Mouse (Mus musculus) liver, embryonic 16.5 days (tissue): ENCODE data around the gene Ier5. TPM values are rescaled to one million over a fixed set of nuclear protein-coding genes. Genes with fewer than 3 reads are reported as not detected.

Experiments
- ATAC-seq: fragments of 200-750 bp; cut with Nextera tagmentation; 2 replicates; pipeline ENCODE4 v1.8.0; 2017; ENCODE audit warnings: low read depth, mild to moderate bottlenecking, moderate number of reproducible peaks, moderate library complexity
- H3K27ac ChIP-seq: fragments of 300-500 bp; sonication (generic); 2 replicates; pipeline ENCODE4 v1.5.1; 2014; ENCODE audit warnings: mild to moderate bottlenecking, low read length
- H3K27me3 ChIP-seq: fragments of 300-500 bp; sonication (generic); 2 replicates; pipeline ENCODE4 v1.6.1; 2014; ENCODE audit warnings: low read depth, low read length, mixed read lengths; ENCODE audit not compliant: control insufficient read depth, insufficient read depth
- H3K36me3 ChIP-seq: fragments of 300-500 bp; sonication (generic); 2 replicates; pipeline ENCODE4 v1.6.1; 2014; ENCODE audit warnings: mild to moderate bottlenecking; ENCODE audit not compliant: control insufficient read depth, insufficient read depth
- H3K4me1 ChIP-seq: fragments of 300-500 bp; sonication (generic); 2 replicates; pipeline ENCODE4 v1.6.1; 2014; ENCODE audit warnings: low read depth, low read length, mixed read lengths; ENCODE audit not compliant: control insufficient read depth
- H3K4me2 ChIP-seq: fragments of 300-500 bp; sonication (generic); 2 replicates; pipeline ENCODE4 v1.6.1; 2014; ENCODE audit warnings: low read depth, low read length, mixed read lengths
- H3K4me3 ChIP-seq: fragments of 300-500 bp; sonication (generic); 2 replicates; pipeline ENCODE4 v1.5.1; 2014; ENCODE audit warnings: low read depth, mild to moderate bottlenecking, low read length
- H3K9ac ChIP-seq: fragments of 300-500 bp; sonication (generic); 2 replicates; pipeline ENCODE4 v1.6.1; 2014; ENCODE audit warnings: low read depth, low read length
- H3K9me3 ChIP-seq: fragments of 300-500 bp; sonication (generic); replicated peaks from 2 replicates; pipeline ENCODE4 v1.6.1; 2016; ENCODE audit warnings: low read length; ENCODE audit not compliant: control insufficient read depth
- WGBS: fragments of 180-500 bp; shearing (Covaris S2); extraction: QIAGEN DNeasy Blood & Tissue Kit; methylation state at CpG from one replicate; pipeline ENCODE4 v1.1.7; 2014; ENCODE audit not compliant: insufficient replicate concordance; 5-methylcytosine and 5-hydroxymethylcytosine counted together
- polyA plus RNA-seq: library from polyadenylated mRNA; unstranded; fragments of >200 nt; fragmentation: Nextera tagmentation; extraction: Ambion mirVana; gene quantifications from 2 replicates; pipeline ENCODE4 v1.2.1, GENCODE M21; 2015

Ier5 gene
- polyA plus RNA-seq, 1 experiment from 2014 or later = 1.6 TPM

DNA sequence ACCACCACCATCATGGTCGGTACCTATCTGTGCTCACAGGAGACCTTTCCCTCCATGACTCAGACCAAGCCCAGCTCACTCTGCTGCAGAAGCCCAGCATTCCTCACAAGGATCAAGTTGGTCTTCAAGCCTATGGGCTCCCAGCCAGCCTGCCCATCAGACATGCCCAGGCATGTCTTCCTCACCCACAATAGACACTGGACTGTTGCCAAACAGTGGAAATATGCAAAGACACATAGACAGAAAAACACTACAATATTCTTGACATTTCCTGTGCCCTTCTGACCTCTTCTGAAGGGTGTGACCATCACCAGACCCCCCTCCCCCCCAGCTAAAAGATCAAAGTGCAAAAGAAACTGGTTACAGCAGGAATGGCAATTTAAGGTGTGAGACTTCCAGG lies 43.3 kb downstream of the Ier5 start:
- Histone ChIP-seq H3K27me3 (no peaks in the 10 kb centered on the region), H3K4me2 (no peak overlapping the region), H3K4me1 (peaks cover 14% of the 10 kb centered on the region), H3K9me3 (no peaks in the 10 kb centered on the region), H3K4me3 (no peak overlapping the region), H3K9ac (no peak overlapping the region), H3K36me3 (no peaks in the 10 kb centered on the region), H3K27ac (no peak overlapping the region)
- no peak for ATAC-seq
- WGBS = 63% methylated on average over 1 of the region's 1 CpGs

- no peak overlapping the region for H3K4me2 ChIP-seq
Measured at GRCm38 (mm10) chr1:155055041-155055440, 44.4 kb downstream of the Ier5 start.

DNA sequence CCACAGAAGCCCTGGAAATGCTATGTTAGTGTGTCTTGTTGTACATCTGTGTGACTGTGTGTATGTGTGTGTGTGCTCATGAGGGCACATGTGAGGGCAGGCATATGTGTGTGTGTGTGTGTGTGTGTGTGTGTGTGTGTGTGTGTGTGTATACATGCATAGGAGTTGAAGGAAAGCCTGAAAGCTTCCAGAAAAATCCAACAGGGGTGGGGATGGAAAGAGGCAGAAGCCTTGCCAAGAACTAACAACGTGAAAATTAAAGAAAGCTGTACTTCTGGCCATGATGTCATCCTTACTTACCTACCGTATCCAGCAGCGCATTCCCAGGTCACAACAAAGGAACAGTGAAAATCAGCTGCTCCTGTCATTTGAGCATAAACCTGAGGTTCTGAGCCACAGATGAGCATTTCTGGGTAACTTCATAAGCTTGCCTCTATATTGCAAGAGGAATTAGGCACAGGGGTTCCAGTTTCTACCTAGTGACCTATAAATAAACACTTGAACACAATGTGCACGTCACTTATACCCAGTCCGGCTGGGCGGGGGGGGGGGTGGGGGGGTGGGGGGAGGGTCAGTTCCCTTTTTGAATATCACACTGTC lies 45.0 kb downstream of the Ier5 start:
- no peak overlapping the region for H3K4me2 ChIP-seq
- no peaks in the 10 kb centered on the region for H3K27me3 ChIP-seq
- no peak overlapping the region for H3K27ac ChIP-seq
- peaks cover 21% of the 10 kb centered on the region for H3K4me1 ChIP-seq
- H3K9ac ChIP-seq = no peak overlapping the region
- H3K9me3 ChIP-seq = no peaks in the 10 kb centered on the region
- H3K4me3 ChIP-seq = no peak overlapping the region
- no peaks in the 10 kb centered on the region for H3K36me3 ChIP-seq
- no peak for ATAC-seq
- WGBS = 32% methylated on average over 6 of the region's 6 CpGs

More at GRCm38 (mm10) chr1:155055041-155055440, 44.4 kb downstream of the Ier5 start:
- no peak overlapping the region for H3K4me3 ChIP-seq
- no peaks in the 10 kb centered on the region for H3K27me3 ChIP-seq
- no peak for ATAC-seq
- H3K9ac ChIP-seq = no peak overlapping the region
- peaks cover 20% of the 10 kb centered on the region for H3K4me1 ChIP-seq
- no peaks in the 10 kb centered on the region for H3K36me3 ChIP-seq
- 31% methylated on average over 3 of the region's 3 CpGs for WGBS
- no peak overlapping the region for H3K27ac ChIP-seq
- no peaks in the 10 kb centered on the region for H3K9me3 ChIP-seq

GRCm38 (mm10) chr1:155053296-155053695 lies 46.1 kb downstream of the Ier5 start:
- no peak overlapping the region for H3K4me3 ChIP-seq
- H3K9ac ChIP-seq = no peak overlapping the region
- H3K4me1 ChIP-seq = peaks cover 17% of the 10 kb centered on the region
- H3K36me3 ChIP-seq = no peaks in the 10 kb centered on the region
- H3K4me2 ChIP-seq = no peak overlapping the region
- H3K27ac ChIP-seq = no peak overlapping the region
- ATAC-seq = no peak
- 81% methylated on average over 1 of the region's 1 CpGs for WGBS
- no peaks in the 10 kb centered on the region for H3K27me3 ChIP-seq
- H3K9me3 ChIP-seq = no peaks in the 10 kb centered on the region

- Histone ChIP-seq H3K27ac (no peak overlapping the region), H3K27me3 (no peaks in the 10 kb centered on the region), H3K4me2 (no peak overlapping the region), H3K4me1 (peaks cover 13% of the 10 kb centered on the region), H3K36me3 (no peaks in the 10 kb centered on the region), H3K9me3 (no peaks in the 10 kb centered on the region), H3K9ac (no peak overlapping the region), H3K4me3 (no peak overlapping the region)
- ATAC-seq = no peak
- WGBS = 51% methylated on average over 9 of the region's 9 CpGs
Measured at GRCm38 (mm10) chr1:155052761-155053166, 46.7 kb downstream of the Ier5 start.

GRCm38 (mm10) chr1:155052131-155052760 lies 47.2 kb downstream of the Ier5 start:
- H3K9me3 ChIP-seq = no peaks in the 10 kb centered on the region
- H3K36me3 ChIP-seq = no peaks in the 10 kb centered on the region
- no peaks in the 10 kb centered on the region for H3K27me3 ChIP-seq
- WGBS = 45% methylated on average over 4 of the region's 4 CpGs
- no peak overlapping the region for H3K4me2 ChIP-seq
- H3K9ac ChIP-seq = no peak overlapping the region
- ATAC-seq = no peak
- no peak overlapping the region for H3K27ac ChIP-seq
- H3K4me1 ChIP-seq = peaks cover 12% of the 10 kb centered on the region
- H3K4me3 ChIP-seq = no peak overlapping the region

DNA sequence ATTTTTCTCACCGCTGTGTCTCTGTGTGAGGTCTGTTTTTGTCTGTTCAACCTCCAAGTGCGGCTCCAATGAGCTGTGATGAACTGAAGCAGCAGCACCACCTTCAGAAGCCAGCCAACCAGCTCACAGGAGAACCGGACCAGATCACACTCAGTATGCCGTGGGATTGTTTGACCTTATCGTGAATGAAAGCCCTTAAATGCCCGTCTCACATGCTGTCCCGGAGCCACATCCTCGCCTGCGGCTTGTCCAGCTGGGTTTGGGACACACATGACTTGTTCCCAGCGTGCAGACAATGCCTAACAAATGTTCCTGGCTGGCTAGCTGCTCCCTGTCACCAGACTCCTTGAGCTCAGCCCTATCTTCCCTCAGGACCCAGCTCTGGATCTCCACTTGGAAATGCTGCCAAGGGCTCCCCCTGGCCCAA lies 47.7 kb downstream of the Ier5 start:
- ATAC-seq = no peak
- Histone ChIP-seq H3K4me1 (peaks cover 12% of the 10 kb centered on the region), H3K9ac (no peak overlapping the region), H3K27me3 (no peaks in the 10 kb centered on the region), H3K36me3 (no peaks in the 10 kb centered on the region), H3K9me3 (no peaks in the 10 kb centered on the region), H3K4me2 (no peak overlapping the region), H3K27ac (no peak overlapping the region), H3K4me3 (no peak overlapping the region)
- WGBS = 65% methylated on average over 10 of the region's 10 CpGs

DNA sequence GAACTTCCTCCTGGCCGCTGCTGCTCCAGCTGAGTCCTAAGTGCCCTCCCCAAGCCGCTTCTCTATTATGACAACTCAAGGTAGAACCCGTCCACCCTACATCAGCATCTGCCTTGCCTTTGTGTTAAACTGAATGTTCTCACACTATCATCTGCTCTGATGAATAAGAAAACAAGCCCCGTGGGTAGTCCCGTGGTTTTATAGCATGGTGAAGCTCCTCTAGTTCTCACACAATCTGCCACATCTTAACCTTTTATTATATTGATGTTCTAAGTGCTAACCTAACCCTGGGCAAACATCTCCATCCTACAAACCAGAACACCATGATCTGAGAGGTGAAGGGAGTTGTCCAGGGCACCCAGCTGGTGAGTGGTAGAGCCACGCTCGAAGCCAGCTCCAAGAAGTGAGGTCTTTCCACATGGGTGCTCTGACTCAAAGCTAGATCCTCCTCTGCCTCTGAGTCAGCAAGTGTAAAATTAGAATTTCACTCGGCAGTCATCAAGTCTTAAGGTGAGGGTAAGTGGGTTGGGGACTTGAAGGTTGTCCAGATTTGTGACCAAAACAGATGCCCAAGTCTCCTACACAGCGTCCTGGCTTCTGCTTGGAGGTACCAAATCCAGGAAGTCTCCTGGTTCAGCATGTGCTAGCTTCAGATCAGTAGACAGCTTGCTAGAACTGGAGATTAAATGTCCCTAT lies 48.4 kb downstream of the Ier5 start:
- Histone ChIP-seq H3K9me3 (no peaks in the 10 kb centered on the region), H3K4me1 (peaks cover 12% of the 10 kb centered on the region), H3K36me3 (no peaks in the 10 kb centered on the region), H3K9ac (no peak overlapping the region), H3K27ac (peak overlapping the region; percentile 34; the same call in 1 of the 2 replicates), H3K4me2 (no peak overlapping the region), H3K4me3 (no peak overlapping the region), H3K27me3 (no peaks in the 10 kb centered on the region)
- 46% methylated on average over 9 of the region's 9 CpGs for WGBS
- no peak for ATAC-seq

DNA sequence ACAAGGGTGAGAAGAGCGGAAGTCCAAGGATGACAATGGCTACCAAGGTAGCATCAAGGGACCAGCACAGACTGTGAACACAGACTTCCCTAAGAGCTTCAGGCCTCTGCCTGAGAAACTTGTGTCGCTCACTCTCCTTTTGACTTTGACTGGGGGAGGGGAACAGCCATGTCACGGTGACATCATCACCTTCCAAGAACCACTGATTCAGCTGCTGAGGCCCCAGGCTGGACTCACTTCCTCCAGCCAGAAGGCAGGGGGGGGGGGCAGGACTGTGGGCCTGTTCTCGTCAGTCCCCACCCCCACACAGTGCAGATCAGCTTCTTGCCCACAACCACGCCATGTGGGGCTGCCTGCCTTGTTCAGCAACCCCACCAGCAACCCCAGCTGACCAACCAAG lies 49.3 kb downstream of the Ier5 start:
- Histone ChIP-seq H3K9ac (no peak overlapping the region), H3K27me3 (no peaks in the 10 kb centered on the region), H3K4me2 (no peak overlapping the region; the same call in 1 of the 2 replicates), H3K36me3 (no peaks in the 10 kb centered on the region), H3K4me1 (peaks cover 12% of the 10 kb centered on the region), H3K4me3 (no peak overlapping the region), H3K27ac (peak overlapping the region; percentile 34; the same call in 1 of the 2 replicates), H3K9me3 (no peaks in the 10 kb centered on the region)
- peak; percentile 62 for ATAC-seq
- WGBS = 32% methylated on average over 5 of the region's 5 CpGs
